Mouse (Mus musculus): ENCODE measurements at regions not wholly inside any gene's neighbourhood (a gene's known extent, or its start where the extent isn't known, plus 50 kb on each side); places are given as distances from the start of the nearest gene placed in this dataset.

DNA sequence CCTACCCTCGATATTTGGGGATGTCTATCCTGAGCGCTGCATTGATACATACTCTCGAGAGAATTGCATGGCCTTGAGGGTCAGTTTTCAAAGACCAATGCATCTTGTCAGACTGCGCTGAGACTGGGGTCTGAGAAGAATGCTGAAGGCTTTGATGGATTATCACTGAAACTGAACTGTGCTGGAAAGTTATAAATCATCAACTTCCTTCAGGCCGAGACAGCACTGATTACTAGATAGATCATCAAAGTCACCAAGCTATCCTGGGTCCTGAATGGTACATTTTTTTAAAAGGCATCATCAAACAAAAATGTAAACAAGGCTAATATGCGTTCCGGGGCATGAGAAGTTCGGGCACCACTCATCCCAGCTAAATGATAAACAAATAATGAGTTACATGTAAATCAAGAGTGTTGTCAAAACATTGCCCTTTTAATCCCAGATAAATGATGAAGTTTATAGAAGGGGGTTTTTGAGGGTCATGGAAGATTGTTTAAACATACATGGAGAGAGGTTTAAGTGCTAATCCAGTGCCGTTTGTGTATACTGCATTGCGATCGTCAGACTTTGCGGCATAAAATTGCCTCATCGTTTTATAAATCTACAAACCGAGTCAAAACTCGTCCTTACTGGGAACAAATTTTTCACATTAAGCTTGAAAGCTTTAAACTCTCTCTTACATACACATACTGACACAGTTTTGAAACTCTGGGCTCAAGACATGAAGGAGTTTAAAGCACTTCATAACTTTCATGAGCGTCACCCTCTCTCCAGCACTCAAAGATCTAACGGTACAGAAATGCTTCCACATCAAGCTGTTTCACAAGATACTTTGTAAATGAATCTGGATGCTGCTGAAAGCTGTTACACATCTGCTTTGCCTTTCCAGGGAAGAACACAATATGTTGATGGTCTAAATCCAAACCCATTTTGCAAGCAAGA is 419.5 kb downstream of the Efna5 start:
- TF ChIP-seq GATA4 (IDR thresholded peaks at IDR 0.05; ENCODE audit: insufficient replicate concordance, low read length), result no peak

GRCm38 (mm10) chr17:62458964-62459363 is 422.2 kb downstream of the Efna5 start:
- no peak for TF ChIP-seq GATA4 (IDR thresholded peaks at IDR 0.05; ENCODE audit: insufficient replicate concordance, low read length)

GRCm38 (mm10) chr17:62438045-62438444 is 443.1 kb downstream of the Efna5 start:
- TF ChIP-seq GATA4 (IDR thresholded peaks at IDR 0.05; ENCODE audit: insufficient replicate concordance, low read length), result no peak

DNA sequence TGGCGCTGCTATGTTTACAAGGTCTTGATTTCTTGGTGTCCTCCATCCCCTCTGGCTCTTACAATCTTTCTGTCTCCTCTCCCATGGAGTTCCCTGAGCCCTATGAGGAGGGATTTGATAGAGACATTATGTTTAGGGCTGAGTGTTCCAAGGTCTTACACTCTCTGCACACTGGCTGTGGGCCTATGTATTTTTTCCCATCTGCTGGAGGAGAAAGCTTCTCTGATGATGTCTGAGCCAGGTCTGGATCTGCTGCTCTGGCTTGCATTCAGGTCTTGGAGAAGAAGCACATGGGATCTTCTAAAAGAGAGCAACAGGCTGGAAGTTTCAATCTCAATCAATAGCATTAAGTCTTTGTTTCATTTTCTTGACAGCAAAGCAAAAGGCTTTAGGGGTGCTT is 445.1 kb downstream of the Efna5 start:
- no peak for TF ChIP-seq GATA4 (IDR thresholded peaks at IDR 0.05; ENCODE audit: insufficient replicate concordance, low read length)

DNA sequence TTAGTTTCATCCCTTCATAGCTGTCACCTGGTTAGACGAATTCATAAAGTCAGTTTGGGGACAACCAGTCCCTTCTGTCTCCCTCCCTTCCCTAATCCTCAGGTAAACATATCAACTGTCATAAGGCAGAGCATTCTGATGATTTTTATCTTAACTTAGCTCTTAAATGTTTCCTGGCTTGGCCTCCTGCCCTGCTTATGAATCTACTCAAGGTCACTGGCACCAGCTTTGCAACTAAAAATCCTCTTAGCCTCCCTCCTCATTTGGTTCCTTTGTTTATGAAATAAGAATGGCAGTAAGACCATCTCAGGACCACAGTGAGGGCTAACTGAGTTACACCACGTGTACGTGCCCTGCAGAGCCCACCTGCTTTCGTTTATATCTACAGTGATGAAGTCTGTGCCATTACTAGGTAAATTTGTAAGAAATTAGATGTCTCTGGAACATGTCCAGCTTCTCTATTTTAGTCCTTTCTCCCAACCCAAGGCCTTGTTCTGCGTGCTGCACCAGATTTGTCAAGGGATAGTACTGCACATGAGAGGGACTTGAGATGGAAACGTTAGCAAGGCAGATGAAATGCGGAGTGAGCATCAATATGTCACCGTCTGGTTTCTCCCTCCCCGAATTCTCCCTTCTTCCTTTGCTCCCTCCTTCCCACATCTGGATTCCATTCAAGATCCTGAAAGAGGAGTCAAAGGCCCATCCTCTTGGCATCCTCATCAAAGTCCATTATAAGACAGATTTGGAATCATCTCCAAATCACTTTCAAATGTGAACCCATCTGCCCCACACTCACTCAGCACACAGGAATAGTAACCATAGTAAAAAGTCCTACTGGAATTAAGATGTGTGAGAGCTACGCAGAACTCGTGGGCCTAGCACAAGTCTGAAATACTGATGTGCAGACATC is 457.4 kb downstream of the Efna5 start:
- TF ChIP-seq GATA4 (IDR thresholded peaks at IDR 0.05; ENCODE audit: insufficient replicate concordance, low read length), result no peak

DNA sequence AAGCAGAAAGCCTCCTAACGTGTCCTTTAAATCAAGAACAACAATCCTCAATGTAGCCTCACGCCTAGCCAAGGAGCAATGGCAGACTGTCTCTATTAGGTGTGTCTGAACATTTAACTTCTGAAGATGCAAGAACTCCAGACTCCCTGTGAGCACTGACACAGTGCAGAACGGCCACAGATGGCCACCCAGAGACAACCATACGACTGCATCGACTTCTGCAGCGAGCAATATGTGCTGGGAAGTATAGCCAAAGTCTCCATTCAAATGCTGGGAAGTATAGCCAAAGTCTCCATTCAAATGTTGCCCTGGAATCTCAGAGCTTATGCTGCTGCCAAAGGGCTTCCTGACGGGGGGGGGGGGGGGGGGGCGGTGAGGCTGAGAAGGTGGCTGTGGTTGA is 463.5 kb downstream of the Efna5 start:
- no peak for TF ChIP-seq GATA4 (IDR thresholded peaks at IDR 0.05; ENCODE audit: insufficient replicate concordance, low read length)

DNA sequence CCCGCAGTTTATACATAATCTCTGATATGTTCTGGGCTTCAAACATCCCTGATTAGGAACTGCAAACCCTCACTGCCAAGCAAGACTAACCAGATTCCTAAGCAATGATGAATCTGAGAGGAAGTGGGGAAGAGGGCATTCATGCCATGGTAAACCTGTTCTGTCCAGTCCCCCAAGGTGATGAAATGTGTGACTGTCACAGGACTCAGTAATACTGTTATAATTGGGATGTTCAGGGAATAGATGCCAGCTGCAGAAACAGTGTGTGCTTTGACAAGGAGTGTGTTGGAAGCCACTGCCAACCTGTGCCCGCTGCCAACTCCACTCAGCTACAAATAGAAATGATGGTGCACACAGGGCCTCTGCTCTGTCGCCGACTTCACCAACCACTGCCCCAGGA is 466.0 kb downstream of the Efna5 start:
- TF ChIP-seq GATA4 (IDR thresholded peaks at IDR 0.05; ENCODE audit: insufficient replicate concordance, low read length), result no peak

DNA sequence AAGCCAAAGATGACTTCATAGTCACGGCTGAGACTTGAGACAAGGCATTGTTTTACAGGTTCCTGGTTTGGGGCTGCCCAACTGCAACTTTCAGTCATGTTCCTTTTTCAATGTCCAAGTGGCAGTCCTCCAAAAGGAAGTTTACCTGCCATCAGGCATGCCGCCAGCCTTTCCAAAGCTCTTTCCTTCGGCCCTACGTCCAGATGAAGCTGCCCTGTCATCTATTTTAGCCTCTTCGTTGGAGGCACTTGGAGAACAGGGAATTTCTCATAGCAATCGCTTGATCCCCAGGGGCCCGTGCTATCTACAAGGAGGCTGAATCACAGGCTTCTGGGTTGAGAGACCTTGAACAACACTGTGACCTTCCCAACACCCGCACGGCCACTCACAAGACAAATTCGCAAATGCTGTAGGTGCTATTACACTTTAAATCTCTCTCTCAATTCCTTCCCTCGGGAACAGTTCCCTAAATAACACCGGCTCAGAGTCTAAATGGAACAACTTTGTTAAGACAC is 468.4 kb downstream of the Efna5 start:
- no peak for TF ChIP-seq GATA4 (IDR thresholded peaks at IDR 0.05; ENCODE audit: insufficient replicate concordance, low read length)

GRCm38 (mm10) chr17:62403739-62404138 is 477.4 kb downstream of the Efna5 start:
- TF ChIP-seq GATA4 (IDR thresholded peaks at IDR 0.05; ENCODE audit: insufficient replicate concordance, low read length), result no peak

DNA sequence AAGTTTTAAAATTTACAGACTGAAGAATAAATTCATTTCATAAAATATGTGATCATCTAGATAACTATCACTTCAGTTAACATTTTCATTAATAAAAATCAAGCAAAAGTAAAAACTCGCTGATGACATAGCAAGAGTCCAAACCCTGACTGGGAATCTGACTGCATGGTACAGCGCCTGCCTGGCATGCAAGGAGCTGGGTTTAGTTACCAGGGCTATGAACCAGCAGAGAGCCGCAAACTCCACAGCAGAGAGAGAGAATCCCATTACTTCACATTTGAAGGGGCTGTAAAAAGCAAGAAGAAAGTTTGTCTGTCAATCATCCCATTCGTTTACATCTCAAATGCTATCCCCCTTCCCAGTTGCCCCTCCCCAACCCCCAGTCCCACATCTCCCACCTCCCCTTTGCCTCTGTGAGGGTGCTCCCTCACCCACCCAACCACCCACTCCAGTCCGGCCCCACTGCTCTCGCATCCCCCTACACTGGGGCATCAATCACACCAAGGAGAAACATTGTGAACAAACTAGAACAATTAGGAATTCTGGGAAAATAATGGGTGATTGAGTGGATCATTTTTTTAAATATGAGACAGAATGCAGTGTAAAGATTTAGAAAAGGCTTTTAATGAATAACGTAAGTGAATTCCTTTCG is 487.6 kb downstream of the Efna5 start:
- no peak for TF ChIP-seq GATA4 (IDR thresholded peaks at IDR 0.05; ENCODE audit: insufficient replicate concordance, low read length)

GRCm38 (mm10) chr17:62384053-62384452 is 497.1 kb downstream of the Efna5 start:
- TF ChIP-seq GATA4 (IDR thresholded peaks at IDR 0.05; ENCODE audit: insufficient replicate concordance, low read length), result no peak

DNA sequence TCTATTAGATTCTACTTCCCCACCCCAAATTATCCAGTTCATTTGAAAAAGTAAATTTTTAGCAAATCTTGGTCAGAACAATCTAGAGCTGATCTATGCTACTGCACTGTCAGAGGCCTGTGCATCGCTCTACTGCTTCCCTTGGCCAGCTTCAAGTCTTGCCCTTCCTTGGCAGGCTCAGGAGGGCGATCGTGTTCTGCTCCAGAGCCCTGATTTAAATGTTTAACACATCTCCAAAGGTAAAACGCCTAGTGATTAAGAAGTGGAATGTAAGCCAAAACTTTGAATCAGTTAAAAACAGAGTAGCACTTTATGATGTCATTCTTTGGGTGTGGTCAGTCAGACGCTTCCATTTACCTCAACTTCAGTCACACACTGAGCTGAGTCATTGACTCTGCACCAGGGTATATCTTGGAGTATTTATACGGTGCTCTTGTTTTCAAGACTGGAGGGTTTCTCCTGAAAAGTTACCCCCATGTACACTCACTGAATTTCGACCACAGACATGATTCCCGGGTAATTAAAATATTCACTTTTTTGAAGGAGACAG is 502.2 kb downstream of the Efna5 start:
- no peak for TF ChIP-seq GATA4 (IDR thresholded peaks at IDR 0.05; ENCODE audit: insufficient replicate concordance, low read length)

GRCm38 (mm10) chr17:62369100-62369499 is 512.0 kb downstream of the Efna5 start:
- no peak for TF ChIP-seq GATA4 (IDR thresholded peaks at IDR 0.05; ENCODE audit: insufficient replicate concordance, low read length)

GRCm38 (mm10) chr17:62367937-62368336 is 513.2 kb downstream of the Efna5 start:
- TF ChIP-seq GATA4 (IDR thresholded peaks at IDR 0.05; ENCODE audit: insufficient replicate concordance, low read length), result no peak

DNA sequence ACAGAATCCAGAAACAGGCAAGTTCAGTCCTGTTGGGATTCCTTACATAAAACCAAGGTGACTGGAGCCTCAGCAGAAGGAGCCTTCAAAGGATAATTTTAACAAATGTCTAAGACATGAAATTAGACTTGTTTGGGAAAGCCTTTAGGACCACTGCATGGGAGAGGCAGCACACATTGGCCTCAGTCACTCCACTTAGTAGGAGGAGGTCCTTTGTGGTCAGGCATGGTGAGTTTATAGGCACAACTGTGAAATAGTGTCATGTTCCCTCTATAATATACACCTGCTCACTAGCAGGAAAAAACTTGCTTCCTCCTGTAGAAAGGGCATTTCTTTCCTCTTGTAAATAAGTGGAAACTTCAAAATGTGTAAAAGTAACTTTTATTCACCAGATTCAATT is 522.8 kb downstream of the Efna5 start:
- no peak for TF ChIP-seq GATA4 (IDR thresholded peaks at IDR 0.05; ENCODE audit: insufficient replicate concordance, low read length)

All from liver, adult (tissue).